Mouse (Mus musculus) liver, embryonic 16.5 days (tissue): ENCODE data around the gene Mpnd. TPM values are rescaled to one million over a fixed set of nuclear protein-coding genes. Genes with fewer than 3 reads are reported as not detected.

Experiments
- ATAC-seq: fragments of 200-750 bp; cut with Nextera tagmentation; 2 replicates; pipeline ENCODE4 v1.8.0; 2017; ENCODE audit warnings: low read depth, mild to moderate bottlenecking, moderate number of reproducible peaks, moderate library complexity
- H3K27ac ChIP-seq: fragments of 300-500 bp; sonication (generic); 2 replicates; pipeline ENCODE4 v1.5.1; 2014; ENCODE audit warnings: mild to moderate bottlenecking, low read length
- H3K27me3 ChIP-seq: fragments of 300-500 bp; sonication (generic); 2 replicates; pipeline ENCODE4 v1.6.1; 2014; ENCODE audit warnings: low read depth, low read length, mixed read lengths; ENCODE audit not compliant: control insufficient read depth, insufficient read depth
- H3K36me3 ChIP-seq: fragments of 300-500 bp; sonication (generic); 2 replicates; pipeline ENCODE4 v1.6.1; 2014; ENCODE audit warnings: mild to moderate bottlenecking; ENCODE audit not compliant: control insufficient read depth, insufficient read depth
- H3K4me1 ChIP-seq: fragments of 300-500 bp; sonication (generic); 2 replicates; pipeline ENCODE4 v1.6.1; 2014; ENCODE audit warnings: low read depth, low read length, mixed read lengths; ENCODE audit not compliant: control insufficient read depth
- H3K4me2 ChIP-seq: fragments of 300-500 bp; sonication (generic); 2 replicates; pipeline ENCODE4 v1.6.1; 2014; ENCODE audit warnings: low read depth, low read length, mixed read lengths
- H3K4me3 ChIP-seq: fragments of 300-500 bp; sonication (generic); 2 replicates; pipeline ENCODE4 v1.5.1; 2014; ENCODE audit warnings: low read depth, mild to moderate bottlenecking, low read length
- H3K9ac ChIP-seq: fragments of 300-500 bp; sonication (generic); 2 replicates; pipeline ENCODE4 v1.6.1; 2014; ENCODE audit warnings: low read depth, low read length
- H3K9me3 ChIP-seq: fragments of 300-500 bp; sonication (generic); replicated peaks from 2 replicates; pipeline ENCODE4 v1.6.1; 2016; ENCODE audit warnings: low read length; ENCODE audit not compliant: control insufficient read depth
- WGBS: fragments of 180-500 bp; shearing (Covaris S2); extraction: QIAGEN DNeasy Blood & Tissue Kit; methylation state at CpG from one replicate; pipeline ENCODE4 v1.1.7; 2014; ENCODE audit not compliant: insufficient replicate concordance; 5-methylcytosine and 5-hydroxymethylcytosine counted together
- polyA plus RNA-seq: library from polyadenylated mRNA; unstranded; fragments of >200 nt; fragmentation: Nextera tagmentation; extraction: Ambion mirVana; gene quantifications from 2 replicates; pipeline ENCODE4 v1.2.1, GENCODE M21; 2015

Mpnd gene
- 14.9 and 16.2 TPM in 2 replicates for polyA plus RNA-seq

- H3K27me3 ChIP-seq: no peaks in the 10 kb centered on the region; the same call in none of the 2 replicates
- H3K27ac ChIP-seq: no peak within 1 kb of the TSS
- H3K9ac ChIP-seq: no peak within 1 kb of the TSS; the same call in 1 of the 2 replicates
- peaks cover 24% of the 10 kb centered on the region for H3K4me1 ChIP-seq
- H3K4me3 ChIP-seq: peak within 1 kb of the TSS; percentile 28; the same call in 1 of the 2 replicates
- H3K4me2 ChIP-seq: peak within 1 kb of the TSS; percentile 7
- H3K9me3 ChIP-seq: no peaks in the 10 kb centered on the region
- WGBS: 23% methylated on average over 13 of the region's 13 CpGs
- ATAC-seq: no peak
- H3K36me3 ChIP-seq: no peaks in the 10 kb centered on the region
Observed at GRCm38 (mm10) chr17:56005415-56006061, at the start of gene Mpnd, which contains the start of gene Stap2. Gene Mpnd, plus strand, starts transcription at chr17:56005711. Gene Stap2, minus strand, starts transcription at chr17:56005584.

GRCm38 (mm10) chr17:55956129-55956528 is 49.4 kb upstream of the Mpnd start:
- Histone ChIP-seq H3K4me1 (peaks cover 30% of the 10 kb centered on the region), H3K9me3 (no peaks in the 10 kb centered on the region), H3K36me3 (no peaks in the 10 kb centered on the region), H3K4me3 (peak overlapping the region; percentile 55), H3K9ac (peak overlapping the region; percentile 31), H3K27ac (no peak overlapping the region), H3K4me2 (peak overlapping the region; percentile 79), H3K27me3 (no peaks in the 10 kb centered on the region)
- 11% methylated on average over 26 of the region's 26 CpGs for WGBS
- no peak for ATAC-seq

- Histone ChIP-seq H3K4me2 (peak overlapping the region; percentile 79), H3K27me3 (no peaks in the 10 kb centered on the region), H3K4me1 (peaks cover 30% of the 10 kb centered on the region), H3K27ac (no peak overlapping the region), H3K4me3 (peak overlapping the region; percentile 55), H3K9ac (no peak overlapping the region), H3K36me3 (no peaks in the 10 kb centered on the region), H3K9me3 (no peaks in the 10 kb centered on the region)
- no peak for ATAC-seq
- 45% methylated on average over 6 of the region's 6 CpGs for WGBS
Observed at GRCm38 (mm10) chr17:55956591-55956990, 48.9 kb upstream of the Mpnd start.

GRCm38 (mm10) chr17:55957168-55957567 is 48.3 kb upstream of the Mpnd start:
- Histone ChIP-seq H3K36me3 (no peaks in the 10 kb centered on the region), H3K4me1 (peaks cover 30% of the 10 kb centered on the region), H3K9me3 (no peaks in the 10 kb centered on the region), H3K27me3 (no peaks in the 10 kb centered on the region), H3K9ac (no peak overlapping the region), H3K4me2 (no peak overlapping the region), H3K4me3 (no peak overlapping the region), H3K27ac (no peak overlapping the region)
- ATAC-seq: no peak
- WGBS: 17% methylated on average over 9 of the region's 9 CpGs

GRCm38 (mm10) chr17:55957726-55958583 is 47.6 kb upstream of the Mpnd start:
- H3K27ac ChIP-seq: peak overlapping the region; percentile 94
- peak overlapping the region; percentile 79 for H3K9ac ChIP-seq
- WGBS: 73% methylated on average over 13 of the region's 13 CpGs
- H3K4me2 ChIP-seq: peak overlapping the region; percentile 81
- H3K4me1 ChIP-seq: peaks cover 30% of the 10 kb centered on the region
- peak overlapping the region; percentile 74 for H3K4me3 ChIP-seq
- H3K9me3 ChIP-seq: no peaks in the 10 kb centered on the region
- H3K36me3 ChIP-seq: no peaks in the 10 kb centered on the region
- H3K27me3 ChIP-seq: no peaks in the 10 kb centered on the region
- ATAC-seq: no peak

GRCm38 (mm10) chr17:55958584-55958886 is 47.0 kb upstream of the Mpnd start:
- Histone ChIP-seq H3K36me3 (no peaks in the 10 kb centered on the region), H3K4me1 (peaks cover 30% of the 10 kb centered on the region), H3K9ac (peak overlapping the region; percentile 79), H3K4me3 (peak overlapping the region; percentile 74), H3K27me3 (no peaks in the 10 kb centered on the region), H3K9me3 (no peaks in the 10 kb centered on the region), H3K4me2 (peak overlapping the region; percentile 81), H3K27ac (peak overlapping the region; percentile 94)
- 33% methylated on average over 2 of the region's 2 CpGs for WGBS
- no peak for ATAC-seq

- peak within 1 kb of the TSS; percentile 94 for H3K27ac ChIP-seq
- H3K4me1 ChIP-seq: peaks cover 30% of the 10 kb centered on the region
- peak within 1 kb of the TSS; percentile 74 for H3K4me3 ChIP-seq
- no peaks in the 10 kb centered on the region for H3K27me3 ChIP-seq
- peak within 1 kb of the TSS; percentile 81 for H3K4me2 ChIP-seq
- peak; percentile 88 for ATAC-seq
- H3K36me3 ChIP-seq: no peaks in the 10 kb centered on the region
- H3K9ac ChIP-seq: peak within 1 kb of the TSS; percentile 79
- no peaks in the 10 kb centered on the region for H3K9me3 ChIP-seq
- WGBS: 0% methylated on average over 45 of the region's 46 CpGs
Observed at GRCm38 (mm10) chr17:55958918-55959728, 46.4 kb upstream of the Mpnd start, which contains the start of gene Yju2. Gene Yju2, plus strand, starts transcription at chr17:55959099.

GRCm38 (mm10) chr17:55959946-55960740 is 45.4 kb upstream of the Mpnd start:
- no peaks in the 10 kb centered on the region for H3K9me3 ChIP-seq
- peak overlapping the region; percentile 81 for H3K4me2 ChIP-seq
- ATAC-seq: no peak
- peak overlapping the region; percentile 74 for H3K4me3 ChIP-seq
- peaks cover 30% of the 10 kb centered on the region for H3K4me1 ChIP-seq
- H3K36me3 ChIP-seq: no peaks in the 10 kb centered on the region; the same call in 1 of the 2 replicates
- H3K27me3 ChIP-seq: no peaks in the 10 kb centered on the region
- 58% methylated on average over 10 of the region's 10 CpGs for WGBS
- H3K27ac ChIP-seq: peak overlapping the region; percentile 94; the same call in 1 of the 2 replicates
- H3K9ac ChIP-seq: peak overlapping the region; percentile 62
